Mouse (Mus musculus) mouse trophoblast stem cell (cell line): Measurements from ENCODE around the gene Mtmr3.

Source experiments
- in situ Hi-C, 2 experiments: fragments of 300-500 bp; cut with MseI, MboI; formaldehyde crosslinking; loops; 2 replicates in 1 of 2; 3 replicates in 1 of 2; pipeline ENCODE4 v1.15.1; 2025

Gene Mtmr3

GRCm38 (mm10) chr11:4522142-4522664, 72.5 kb downstream of the Mtmr3 start:
- in situ Hi-C loops: no loop called here

GRCm38 (mm10) chr11:4518981-4519380, 75.7 kb downstream of the Mtmr3 start:
- in situ Hi-C loops: no loop called here

- in situ Hi-C loops: no loop called here
These were observed 87.2 kb downstream of the Mtmr3 start for GRCm38 (mm10) chr11:4507421-4507820.

DNA sequence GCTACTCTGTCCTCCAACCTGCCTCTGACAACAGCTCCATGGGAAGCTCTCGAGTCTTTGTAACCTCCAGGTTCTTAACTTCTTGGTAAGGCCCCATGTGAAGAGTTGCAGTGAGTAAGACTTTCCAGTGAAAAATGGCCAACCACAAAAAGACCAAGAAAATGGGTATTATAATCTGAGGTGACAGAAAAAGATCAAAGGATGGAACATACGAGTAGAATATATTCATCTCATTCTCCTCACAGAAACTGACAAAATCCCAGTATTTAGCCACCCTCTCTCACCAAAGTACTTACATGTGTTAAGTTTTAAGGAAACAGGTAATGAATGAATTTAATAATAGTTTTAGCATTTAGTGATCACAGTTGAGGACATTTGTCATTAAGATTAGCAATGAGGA, 88.2 kb downstream of the Mtmr3 start:
- in situ Hi-C loops: no loop called here

DNA sequence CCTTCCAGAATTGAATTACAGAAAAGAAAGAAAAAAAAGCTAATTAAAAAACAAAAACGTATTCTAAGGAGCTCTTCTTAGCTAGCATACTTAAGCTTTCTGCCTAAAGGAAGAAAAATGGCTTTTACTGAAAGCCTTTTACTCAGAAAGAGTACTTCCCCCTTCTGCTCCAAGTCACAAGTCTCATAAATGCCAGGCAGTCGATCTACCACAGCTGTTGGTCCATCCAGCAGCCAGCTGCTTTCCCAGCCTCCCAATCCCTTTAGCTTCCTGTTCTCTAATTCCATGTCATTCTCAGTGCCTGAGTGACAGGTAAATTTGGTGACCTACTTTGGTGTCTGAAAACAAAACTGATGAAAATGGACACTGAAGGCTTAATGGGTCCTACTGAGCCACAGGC, 92.5 kb downstream of the Mtmr3 start:
- in situ Hi-C loops: no loop called here

DNA sequence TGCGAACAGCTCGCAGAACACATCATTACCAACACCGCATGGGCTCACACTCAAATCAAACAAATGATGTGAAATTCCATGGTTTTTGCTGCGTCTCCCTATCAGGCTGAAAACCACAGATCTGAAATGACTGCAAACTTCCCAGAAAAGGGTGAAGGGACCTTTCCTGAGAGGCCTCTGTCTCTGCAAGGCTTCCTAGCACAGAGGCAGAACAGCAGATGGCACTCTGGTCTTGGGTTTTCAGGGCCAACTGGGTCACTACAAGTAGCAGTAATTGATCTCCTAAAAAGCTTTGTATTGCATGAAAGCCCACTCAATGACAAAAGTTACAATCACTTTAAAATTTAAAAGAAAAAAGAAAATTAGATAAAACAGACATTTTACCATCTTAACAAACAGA, 93.8 kb downstream of the Mtmr3 start:
- in situ Hi-C loops: no loop called here

DNA sequence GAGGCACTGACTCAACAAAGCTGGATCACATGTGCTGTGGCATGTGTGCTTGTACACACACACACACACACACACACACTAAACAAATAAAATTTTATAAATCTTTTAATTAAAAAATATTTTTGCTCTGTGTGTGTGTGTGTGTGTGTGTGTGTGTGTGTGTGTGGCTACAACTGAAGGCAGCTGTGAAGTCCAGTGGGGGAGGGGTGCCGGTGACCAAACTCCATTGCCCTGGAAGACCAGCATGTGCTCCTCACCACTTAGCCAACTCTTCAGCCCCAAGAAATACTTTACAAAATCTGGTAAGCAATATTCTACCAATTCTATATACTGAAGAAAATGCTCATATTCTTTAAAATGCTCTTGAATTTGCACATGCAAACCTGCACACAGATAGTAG, 94.4 kb downstream of the Mtmr3 start:
- in situ Hi-C loops: no loop called here

DNA sequence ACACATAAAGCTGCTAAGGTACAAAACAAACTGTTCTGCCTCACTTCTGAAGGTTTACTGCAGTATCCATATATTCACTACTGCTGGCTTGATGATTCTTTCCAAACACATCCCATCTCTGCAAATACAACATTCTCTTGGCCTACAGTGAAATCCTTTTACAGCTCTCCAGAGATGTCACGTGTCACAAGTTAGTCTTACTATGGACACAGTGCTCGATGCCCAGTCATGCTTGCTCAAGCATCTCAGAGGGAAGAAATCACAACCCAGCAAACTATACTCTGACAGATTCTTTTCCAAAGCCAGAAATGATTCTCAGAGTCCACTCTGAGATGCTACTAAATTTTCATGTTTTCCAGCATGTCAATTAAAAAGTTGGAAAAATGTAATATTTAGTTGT, 95.2 kb downstream of the Mtmr3 start:
- in situ Hi-C loops: no loop called here

DNA sequence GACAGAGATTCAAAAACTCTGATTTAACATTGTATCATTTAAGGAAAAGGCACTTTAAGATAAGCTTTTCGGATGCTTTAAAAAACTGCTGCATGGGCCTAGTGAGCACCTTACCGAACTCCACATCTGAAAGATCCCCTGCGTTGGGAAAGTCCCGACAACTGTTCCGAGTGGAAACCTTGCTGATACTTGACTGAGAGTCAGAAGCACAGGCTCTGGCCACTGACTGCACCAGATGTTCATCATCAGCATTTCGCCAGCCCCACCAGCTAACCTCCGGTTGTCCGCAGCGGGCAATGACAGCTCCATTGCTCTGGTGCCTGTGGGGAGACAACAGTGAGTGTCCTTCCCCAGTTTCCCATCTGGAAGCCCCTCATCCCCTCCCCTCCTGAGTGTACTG, 95.9 kb downstream of the Mtmr3 start:
- in situ Hi-C loops: no loop called here

DNA sequence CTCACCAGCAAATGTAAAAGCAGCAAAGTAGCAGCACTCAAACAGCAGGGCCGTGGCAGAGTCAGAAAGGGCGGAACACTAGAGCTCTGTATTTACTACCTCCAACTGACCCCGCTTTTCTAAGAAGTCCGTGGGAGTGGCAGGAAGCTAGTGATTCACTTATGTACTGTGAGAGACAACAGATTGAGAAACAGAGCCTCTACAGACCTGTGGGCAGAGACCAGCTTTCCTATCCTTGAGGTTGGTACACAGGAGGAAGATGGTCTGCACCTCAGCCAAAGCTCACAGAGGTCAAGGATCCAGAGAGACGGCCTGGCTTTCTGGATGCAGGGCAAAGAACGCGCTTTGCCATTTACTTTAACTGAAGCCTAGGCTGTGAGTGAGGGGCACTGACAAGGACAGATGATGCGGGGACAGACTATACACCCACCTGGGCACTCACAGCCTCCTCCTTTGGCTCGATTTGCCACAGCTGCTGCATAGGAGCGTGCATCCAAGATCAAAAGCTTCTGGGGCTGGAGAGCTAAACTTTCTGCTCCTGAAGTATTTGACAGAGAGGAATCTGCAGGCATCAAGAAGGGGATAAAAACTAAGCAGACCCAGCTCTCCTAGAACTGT, 97.1 kb downstream of the Mtmr3 start:
- in situ Hi-C loops: no loop called here

- in situ Hi-C loops: no loop called here
These were observed 99.6 kb downstream of the Mtmr3 start for GRCm38 (mm10) chr11:4495021-4495540.

GRCm38 (mm10) chr11:4489207-4489606, 105.5 kb downstream of the Mtmr3 start:
- in situ Hi-C loops: no loop called here

DNA sequence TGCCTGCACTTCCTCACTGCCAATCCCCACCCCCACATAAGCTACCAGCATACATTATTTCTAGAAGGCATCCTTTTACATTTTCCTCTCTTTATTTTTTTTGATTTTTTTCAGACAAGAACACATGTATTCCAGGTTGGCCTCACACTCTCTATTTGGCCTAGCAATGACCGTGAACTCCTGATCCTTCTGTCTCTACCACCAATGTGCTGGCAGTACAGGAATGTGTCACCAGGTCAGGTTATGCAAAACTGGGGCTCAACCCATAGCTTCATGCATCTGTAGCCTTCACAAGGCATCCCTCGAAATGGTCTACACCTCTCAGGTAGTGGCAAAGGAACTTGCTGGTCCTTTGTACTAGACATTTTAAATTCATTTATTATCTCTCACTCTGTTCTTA, 105.9 kb downstream of the Mtmr3 start:
- in situ Hi-C loops: no loop called here

GRCm38 (mm10) chr11:4488367-4488766, 106.3 kb downstream of the Mtmr3 start:
- in situ Hi-C loops: no loop called here

DNA sequence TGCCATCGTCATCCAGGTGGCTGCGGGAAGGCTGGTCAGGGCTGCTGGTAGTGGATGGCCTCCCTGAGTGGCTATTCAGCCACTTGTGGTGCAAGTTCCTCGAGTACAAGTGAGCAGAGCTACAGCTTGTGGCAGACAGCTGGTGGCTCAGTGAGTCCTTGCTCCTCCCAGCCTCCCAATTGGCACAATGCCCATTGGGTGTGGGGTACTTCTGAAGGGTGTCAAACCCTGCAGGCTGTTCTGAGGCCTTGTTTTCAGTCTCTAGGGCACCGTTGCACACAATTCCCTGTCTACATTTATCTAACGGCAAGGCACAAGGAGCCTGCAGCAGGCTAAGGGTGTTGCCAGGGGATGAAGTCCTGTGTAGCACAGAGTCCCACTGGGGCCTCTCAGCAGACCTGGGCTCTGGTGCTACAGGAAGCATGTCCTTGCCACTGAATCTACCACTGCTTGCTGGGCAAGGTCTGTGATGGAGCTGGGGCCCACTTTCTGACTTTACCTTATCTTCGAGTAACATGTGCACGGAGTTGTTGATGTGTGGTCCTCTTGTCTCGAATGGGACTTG, 107.2 kb downstream of the Mtmr3 start:
- in situ Hi-C loops: no loop called here

DNA sequence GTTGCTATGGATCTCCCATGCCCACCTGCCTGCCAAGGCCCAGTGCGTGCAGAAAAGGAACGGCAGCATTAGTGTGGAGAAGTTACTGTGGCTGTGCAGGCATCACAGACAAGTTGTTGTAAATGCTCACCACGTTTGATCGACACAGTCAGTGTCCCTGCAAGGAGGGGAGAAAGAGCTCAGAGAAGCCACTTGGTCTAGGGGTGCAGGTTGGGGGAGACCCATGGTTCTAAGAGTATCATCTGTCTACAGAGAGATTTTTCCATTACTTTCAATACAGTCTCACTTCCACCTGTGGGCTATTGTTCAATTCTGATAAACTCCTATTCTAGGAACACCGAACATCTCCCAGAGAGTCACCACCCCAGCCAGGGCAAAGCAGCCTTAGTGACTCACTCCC, 110.1 kb downstream of the Mtmr3 start:
- in situ Hi-C loops: no loop called here

GRCm38 (mm10) chr11:4482641-4483040, 112.0 kb downstream of the Mtmr3 start:
- in situ Hi-C loops: no loop called here

- in situ Hi-C loops: no loop called here
These were observed 118.4 kb downstream of the Mtmr3 start for GRCm38 (mm10) chr11:4476184-4476697.

GRCm38 (mm10) chr11:4472464-4473179, 122.0 kb downstream of the Mtmr3 start:
- in situ Hi-C loops: no loop called here

DNA sequence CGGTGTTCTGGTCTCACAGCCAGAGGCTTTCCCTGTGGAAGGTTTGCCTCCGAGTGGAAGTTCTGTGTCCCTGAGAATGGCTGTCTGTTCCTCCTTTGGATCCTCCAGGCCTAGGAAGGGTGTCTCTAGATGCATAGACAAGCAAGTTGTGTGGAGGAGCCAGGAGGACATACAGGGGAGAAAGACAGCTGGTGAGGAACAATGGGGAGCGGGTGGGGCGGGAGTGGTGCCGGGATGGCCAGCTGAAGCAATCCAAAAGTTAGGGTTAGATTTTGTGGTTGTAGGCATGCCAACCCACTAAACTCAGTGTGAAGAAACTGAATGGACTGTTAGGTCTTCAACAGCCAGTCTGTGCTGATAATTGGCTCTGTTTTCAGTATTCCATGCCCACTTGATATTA, 122.9 kb downstream of the Mtmr3 start:
- in situ Hi-C loops: no loop called here

- in situ Hi-C loops: no loop called here
These were observed 123.4 kb downstream of the Mtmr3 start for GRCm38 (mm10) chr11:4471251-4471650.

DNA sequence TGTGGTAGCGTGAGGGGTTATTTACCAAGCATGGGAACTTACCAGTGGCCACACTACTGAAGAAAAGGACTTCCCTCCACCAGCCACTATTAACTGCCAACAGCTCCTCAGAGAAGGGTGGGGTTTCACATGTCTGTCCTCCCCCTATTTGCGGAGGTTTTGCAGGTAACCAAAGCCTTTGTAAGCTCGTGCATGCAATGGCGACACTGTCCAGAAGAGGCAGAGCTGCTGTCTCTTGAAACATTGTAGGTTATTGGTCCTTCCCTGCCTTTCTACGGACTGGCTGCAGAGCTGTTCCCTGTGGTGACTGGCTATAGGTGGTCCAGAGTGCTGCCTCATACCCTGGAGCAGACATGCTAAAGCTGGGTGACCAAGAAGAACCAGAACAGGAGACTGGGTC, 125.6 kb downstream of the Mtmr3 start:
- in situ Hi-C loops: no loop called here

- in situ Hi-C loops: no loop called here
These were observed 127.2 kb downstream of the Mtmr3 start for GRCm38 (mm10) chr11:4467436-4467835.
